Mouse (Mus musculus): ENCODE results near the gene Inmt. TPM values are rescaled to one million over a fixed set of nuclear protein-coding genes. Genes with fewer than 3 reads are reported as not detected.

The Inmt gene
- polyA plus RNA-seq, 1 experiment from 2014 or later, result 0.18 TPM

- H3K27me3 ChIP-seq, result peaks cover 30% of the 10 kb centered on the region
- H3K36me3 ChIP-seq, result no peaks in the 10 kb centered on the region
- no peaks in the 10 kb centered on the region for H3K4me1 ChIP-seq
- no peak overlapping the region for H3K9ac ChIP-seq
- no peak overlapping the region for H3K27ac ChIP-seq
- ATAC-seq (ENCODE audit: insufficient number of reproducible peaks, low FRiP score, low TSS enrichment, low read depth), result no peak
- WGBS, result 17% methylated on average over 4 of the region's 4 CpGs
- no peaks in the 10 kb centered on the region for H3K9me3 ChIP-seq
- no peak overlapping the region for H3K4me3 ChIP-seq
- H3K4me2 ChIP-seq, result no peak overlapping the region
Measured at GRCm38 (mm10) chr6:55123056-55123455, 51.8 kb downstream of the Inmt start.

Other genes with a start within 250 kb of the Inmt start
- 12.3 and 13.3 TPM in 2 replicates for gene Nod1, start 202.4 kb downstream of the Inmt start, polyA plus RNA-seq (2015; fragmentation: Nextera tagmentation; extraction: Ambion mirVana)
- 31.1 and 37.6 TPM in 2 replicates for gene Ggct, start 182.1 kb downstream of the Inmt start, polyA plus RNA-seq (2015; fragmentation: Nextera tagmentation; extraction: Ambion mirVana)
- 149 and 156 TPM in 2 replicates for gene Gars, start 137.0 kb downstream of the Inmt start, polyA plus RNA-seq (2015; fragmentation: Nextera tagmentation; extraction: Ambion mirVana)
- gene Crhr2, start 42.0 kb downstream of the Inmt start, polyA plus RNA-seq (2015; fragmentation: Nextera tagmentation; extraction: Ambion mirVana), result 0.20 and 0.42 TPM in 2 replicates
- 15.0 and 15.2 TPM in 2 replicates for gene Mindy4, start 28.3 kb upstream of the Inmt start, polyA plus RNA-seq (2015; fragmentation: Nextera tagmentation; extraction: Ambion mirVana)
- gene Aqp1, start 161.4 kb upstream of the Inmt start, polyA plus RNA-seq (2015; fragmentation: Nextera tagmentation; extraction: Ambion mirVana), result 119 and 122 TPM in 2 replicates
- not detected in 2 replicates for gene Ghrhr, start 201.3 kb upstream of the Inmt start, polyA plus RNA-seq (2015; fragmentation: Nextera tagmentation; extraction: Ambion mirVana)

Data from limb, embryonic 15.5 days (tissue).